Mouse (Mus musculus): ENCODE data around the gene Tcirg1.

DNA sequence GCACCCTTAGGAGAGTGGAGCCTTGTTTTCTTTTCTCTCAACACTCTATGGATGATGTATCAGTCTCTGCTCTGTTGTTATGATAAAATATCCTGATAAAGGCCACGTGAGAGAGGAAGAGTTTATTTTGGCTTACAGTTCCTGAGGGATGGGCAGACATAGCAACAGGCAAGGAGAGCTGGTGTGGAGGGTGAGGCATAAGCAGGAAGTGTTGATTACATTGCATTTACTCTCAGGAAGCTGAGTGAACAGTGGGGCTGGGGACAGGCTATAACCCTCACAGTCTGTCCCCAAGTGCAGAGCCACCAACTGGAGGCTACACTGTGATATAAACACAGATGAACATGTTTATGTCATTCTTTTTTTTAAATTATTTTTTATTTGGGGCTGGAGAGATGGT is 45.2 kb upstream of the Tcirg1 start:
- TF ChIP-seq POLR2A (IDR thresholded peaks at IDR 0.05; ENCODE audit: borderline replicate concordance, extremely low read depth, insufficient read depth, insufficient read length, poor library complexity, severe bottlenecking) = no peak
- TF ChIP-seq CTCF (IDR thresholded peaks at IDR 0.05; ENCODE audit: borderline replicate concordance, extremely low read depth, insufficient read depth, insufficient read length) = no peak
